Mouse (Mus musculus) stomach, embryonic 14.5 days (tissue): ENCODE measurements around the gene Elac2. TPM values are rescaled to one million over a fixed set of nuclear protein-coding genes. Genes with fewer than 3 reads are reported as not detected.

ENCODE experiments used
- ATAC-seq: fragments of 200-750 bp; cut with Nextera tagmentation; 2 replicates; pipeline ENCODE4 v1.8.0; 2017; ENCODE audit warnings: low read depth, moderate TSS enrichment; ENCODE audit not compliant: insufficient number of reproducible peaks, insufficient read depth, low FRiP score
- H3K27ac ChIP-seq: fragments of 300-500 bp; sonication (generic); 2 replicates; pipeline ENCODE4 v1.5.1; 2014; ENCODE audit warnings: mild to moderate bottlenecking, low read length, moderate library complexity, mixed read lengths
- H3K27me3 ChIP-seq: fragments of 300-500 bp; sonication (generic); 2 replicates; pipeline ENCODE4 v1.6.1; 2014; ENCODE audit warnings: low read length, control low read depth, mixed read lengths; ENCODE audit not compliant: control insufficient read depth, insufficient read depth
- H3K36me3 ChIP-seq: fragments of 300-500 bp; sonication (generic); 2 replicates; pipeline ENCODE4 v1.6.1; 2014; ENCODE audit warnings: mild to moderate bottlenecking, control low read depth, low read length, moderate library complexity, mixed read lengths; ENCODE audit not compliant: control insufficient read depth, insufficient read depth
- H3K4me1 ChIP-seq: fragments of 300-500 bp; sonication (generic); 2 replicates; pipeline ENCODE4 v1.6.1; 2014; ENCODE audit warnings: low read length, control low read depth, mixed read lengths; ENCODE audit not compliant: control insufficient read depth, insufficient read depth
- H3K4me2 ChIP-seq: fragments of 300-500 bp; sonication (generic); replicated peaks from 2 replicates; pipeline ENCODE4 v1.6.1; 2014; ENCODE audit warnings: low read depth, low read length, control low read depth
- H3K4me3 ChIP-seq: fragments of 300-500 bp; sonication (generic); 2 replicates; pipeline ENCODE4 v1.5.1; 2014; ENCODE audit warnings: low read depth, low read length, control low read depth
- H3K9ac ChIP-seq: fragments of 300-500 bp; sonication (generic); replicated peaks from 2 replicates; pipeline ENCODE4 v1.6.1; 2014; ENCODE audit warnings: low read depth, mild to moderate bottlenecking, control low read depth, low read length, moderate library complexity, mixed read lengths
- H3K9me3 ChIP-seq: fragments of 300-500 bp; sonication (generic); 2 replicates; pipeline ENCODE4 v1.6.1; 2016; ENCODE audit warnings: low read depth, low read length, control low read depth; ENCODE audit not compliant: control insufficient read depth
- WGBS: fragments of 180-500 bp; shearing (Covaris S2); extraction: QIAGEN DNeasy Blood & Tissue Kit; methylation state at CpG from one replicate; pipeline ENCODE4 v1.1.7; 2014; 5-methylcytosine and 5-hydroxymethylcytosine counted together
- polyA plus RNA-seq: library from polyadenylated mRNA; unstranded; fragments of >200 nt; fragmentation: Nextera tagmentation; extraction: Ambion mirVana; gene quantifications from 2 replicates; pipeline ENCODE4 v1.2.1, GENCODE M21; 2014

Elac2 gene
- polyA plus RNA-seq: 24.2 and 28.3 TPM in 2 replicates

- Histone ChIP-seq H3K27me3 (no peaks in the 10 kb centered on the region), H3K9me3 (no peaks in the 10 kb centered on the region), H3K4me2 (peak within 1 kb of the TSS; percentile 78), H3K9ac (peak within 1 kb of the TSS; percentile 71), H3K4me3 (peak within 1 kb of the TSS; percentile 95), H3K4me1 (peaks cover 8% of the 10 kb centered on the region), H3K36me3 (peaks cover 15% of the 10 kb centered on the region; the same call in 1 of the 2 replicates), H3K27ac (no peak within 1 kb of the TSS)
- peak; percentile 100 for ATAC-seq
- WGBS: under 1% methylated on average over 65 of the region's 65 CpGs
These were observed at the start of gene Elac2 for GRCm38 (mm10) chr11:64978720-64979488. Gene Elac2 (plus strand): TSS chr11:64979038.

- no peaks in the 10 kb centered on the region for H3K4me1 ChIP-seq
- ATAC-seq: no peak
- 91% methylated on average over 2 of the region's 2 CpGs for WGBS
- no peak overlapping the region for H3K4me3 ChIP-seq
- no peak overlapping the region for H3K27ac ChIP-seq
- no peak overlapping the region for H3K4me2 ChIP-seq
- H3K9me3 ChIP-seq: no peaks in the 10 kb centered on the region
- H3K27me3 ChIP-seq: no peaks in the 10 kb centered on the region
- H3K36me3 ChIP-seq: no peaks in the 10 kb centered on the region
- H3K9ac ChIP-seq: no peak overlapping the region
These were observed 49.7 kb upstream of the Elac2 start for GRCm38 (mm10) chr11:64929130-64929529.

DNA sequence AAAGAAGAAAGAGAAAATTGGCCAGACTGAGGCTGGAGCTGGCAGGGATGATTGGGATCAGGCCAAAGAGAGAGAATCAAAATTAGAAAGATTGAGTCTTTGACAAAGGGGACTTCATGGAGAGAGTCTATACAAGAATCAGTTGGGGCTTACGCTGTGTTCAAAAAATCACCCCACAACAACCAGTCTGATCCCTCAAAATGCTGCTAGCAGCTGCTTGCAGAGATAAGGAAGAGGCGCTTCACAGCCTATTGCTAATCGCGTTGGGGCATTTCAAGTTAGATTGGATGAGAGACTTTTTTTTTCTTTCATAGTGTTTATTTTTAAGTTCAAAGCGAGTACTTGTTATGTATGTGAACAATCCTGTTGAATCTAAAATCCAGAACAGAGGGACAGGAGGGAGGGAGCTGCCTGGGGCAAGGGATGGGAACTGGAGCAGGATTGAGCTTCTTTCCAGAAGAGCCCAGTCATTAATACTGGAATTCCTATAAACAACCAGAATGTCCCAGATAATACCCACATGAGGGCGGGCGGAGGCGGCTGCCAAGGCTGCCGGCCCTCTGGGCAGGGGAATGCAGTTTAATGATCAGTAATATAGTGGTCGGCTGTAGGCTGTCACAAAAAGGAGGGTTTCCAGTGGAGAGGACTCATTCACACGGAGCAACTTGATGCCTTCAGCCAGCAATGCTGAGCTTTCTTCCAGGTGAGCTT, 47.6 kb upstream of the Elac2 start:
- Histone ChIP-seq H3K4me1 (no peaks in the 10 kb centered on the region), H3K4me3 (no peak overlapping the region), H3K9ac (no peak overlapping the region), H3K4me2 (no peak overlapping the region), H3K9me3 (no peaks in the 10 kb centered on the region), H3K36me3 (no peaks in the 10 kb centered on the region), H3K27ac (no peak overlapping the region), H3K27me3 (no peaks in the 10 kb centered on the region)
- WGBS: 42% methylated on average over 11 of the region's 11 CpGs
- ATAC-seq: peak; percentile 14; the same call in 1 of the 2 replicates

GRCm38 (mm10) chr11:64937226-64937625, 41.6 kb upstream of the Elac2 start:
- Histone ChIP-seq H3K36me3 (no peaks in the 10 kb centered on the region), H3K27me3 (no peaks in the 10 kb centered on the region), H3K4me1 (no peaks in the 10 kb centered on the region), H3K4me2 (no peak overlapping the region), H3K9ac (no peak overlapping the region), H3K4me3 (no peak overlapping the region), H3K27ac (no peak overlapping the region), H3K9me3 (no peaks in the 10 kb centered on the region)
- WGBS: 89% methylated on average over 2 of the region's 2 CpGs
- ATAC-seq: no peak

DNA sequence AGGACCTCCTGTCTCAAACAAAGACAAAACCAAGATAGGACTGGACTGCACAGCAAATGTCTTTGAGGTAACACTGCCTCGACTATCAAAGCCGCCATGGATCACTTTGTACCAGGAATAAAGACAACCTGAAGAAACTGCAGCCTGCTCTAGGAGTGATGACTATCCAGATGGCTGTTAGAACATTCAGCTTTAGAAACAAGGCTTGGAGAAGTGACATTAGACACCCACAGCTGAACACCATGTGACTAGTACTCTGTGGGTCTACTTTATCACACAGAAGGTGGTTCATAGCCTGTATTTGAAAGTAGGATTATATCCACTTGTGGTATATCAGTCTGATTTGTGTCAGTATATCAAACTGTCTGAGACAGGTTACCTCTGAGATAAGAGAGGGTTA, 37.6 kb upstream of the Elac2 start:
- H3K9me3 ChIP-seq: no peaks in the 10 kb centered on the region

GRCm38 (mm10) chr11:64949782-64950181, 29.1 kb upstream of the Elac2 start:
- no peak for ATAC-seq
- Histone ChIP-seq H3K9me3 (no peaks in the 10 kb centered on the region), H3K36me3 (no peaks in the 10 kb centered on the region), H3K27ac (no peak overlapping the region), H3K27me3 (no peaks in the 10 kb centered on the region), H3K4me3 (no peak overlapping the region), H3K9ac (no peak overlapping the region), H3K4me1 (no peaks in the 10 kb centered on the region), H3K4me2 (no peak overlapping the region)
- WGBS: 78% methylated on average over 3 of the region's 3 CpGs

More for the DNA sequence above, 37.6 kb upstream of the Elac2 start:
- no peak for ATAC-seq
- no peak overlapping the region for H3K4me3 ChIP-seq
- no peaks in the 10 kb centered on the region for H3K4me1 ChIP-seq
- H3K36me3 ChIP-seq: no peaks in the 10 kb centered on the region
- H3K9ac ChIP-seq: no peak overlapping the region
- no peak overlapping the region for H3K4me2 ChIP-seq
- no peaks in the 10 kb centered on the region for H3K27me3 ChIP-seq
- no peak overlapping the region for H3K27ac ChIP-seq
- 86% methylated on average over 2 of the region's 2 CpGs for WGBS

DNA sequence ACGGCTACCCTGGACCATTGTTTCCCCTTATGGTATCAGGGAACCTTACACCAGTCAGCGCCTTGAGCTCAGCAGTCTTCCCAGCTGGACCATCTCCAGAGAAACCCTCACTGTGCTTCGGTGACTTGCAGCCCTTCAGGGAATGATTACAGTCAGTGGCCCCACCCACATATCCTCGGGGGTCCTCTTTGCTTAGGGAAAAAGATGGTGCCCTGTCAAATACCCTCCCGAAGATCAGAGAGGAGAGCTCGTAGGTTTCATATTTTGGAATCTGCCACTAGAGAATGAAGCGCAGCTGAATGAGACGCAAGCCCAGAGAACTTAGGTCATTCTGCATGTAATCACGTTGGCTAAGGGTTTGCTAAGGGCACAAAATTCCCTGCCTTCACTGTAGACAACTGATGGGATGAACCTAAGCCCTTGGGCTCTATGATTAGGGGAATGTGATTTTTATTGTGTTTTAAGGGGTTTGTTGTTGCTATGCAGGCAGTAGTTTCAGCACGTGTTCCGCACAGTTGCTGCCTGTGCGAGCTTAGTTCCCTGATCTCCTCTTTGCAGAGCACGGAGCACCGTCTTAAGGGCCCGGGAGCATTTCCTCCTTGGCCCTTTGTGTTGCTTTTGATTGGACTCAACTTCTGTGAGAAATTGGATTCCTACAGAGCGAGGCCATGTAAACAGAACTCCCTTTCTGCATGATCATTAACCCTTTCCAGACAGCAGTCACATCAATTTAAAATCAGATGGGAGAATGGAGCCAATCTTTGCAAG, 21.7 kb upstream of the Elac2 start:
- Histone ChIP-seq H3K4me2 (peak overlapping the region; percentile 34), H3K4me3 (no peak overlapping the region), H3K4me1 (peaks cover 3% of the 10 kb centered on the region; the same call in 1 of the 2 replicates), H3K27ac (peak overlapping the region; percentile 16; the same call in 1 of the 2 replicates), H3K36me3 (no peaks in the 10 kb centered on the region), H3K9ac (no peak overlapping the region), H3K9me3 (no peaks in the 10 kb centered on the region), H3K27me3 (no peaks in the 10 kb centered on the region)
- ATAC-seq: peak; percentile 77
- 2% methylated on average over 16 of the region's 16 CpGs for WGBS

DNA sequence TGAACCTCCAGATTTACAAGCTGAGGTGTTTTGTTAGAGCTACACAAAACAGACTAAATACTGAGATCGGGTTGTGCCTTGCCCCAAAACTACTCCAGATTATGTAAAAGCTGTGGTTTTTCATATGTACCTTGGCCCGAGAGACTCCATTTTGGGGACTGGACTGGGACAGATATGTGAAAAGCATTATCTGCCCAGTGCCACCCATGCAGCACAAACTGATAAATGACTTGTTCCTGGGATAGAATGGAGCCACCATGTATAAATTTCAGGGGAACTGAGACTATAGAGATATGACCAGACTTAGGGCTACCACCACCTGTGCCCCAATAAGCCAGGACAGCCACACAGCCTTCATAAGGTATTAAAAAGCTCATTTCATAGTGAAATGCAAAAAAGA, 16.2 kb upstream of the Elac2 start:
- WGBS: 88% methylated on average over 2 of the region's 2 CpGs

More for the DNA sequence above, 16.2 kb upstream of the Elac2 start:
- Histone ChIP-seq H3K9ac (no peak overlapping the region), H3K4me1 (0 out of 2 replicates have a peak, but pooled peaks cover 2% of the 10 kb centered on the region), H3K27ac (no peak overlapping the region), H3K36me3 (no peaks in the 10 kb centered on the region), H3K4me3 (no peak overlapping the region), H3K9me3 (no peaks in the 10 kb centered on the region), H3K27me3 (no peaks in the 10 kb centered on the region), H3K4me2 (no peak overlapping the region)
- ATAC-seq: no peak
